Mouse (Mus musculus) retina, postnatal 7 days (tissue): ENCODE measurements around the gene Ccdc62.

ENCODE experiments used
- DNase-seq: peaks from one replicate; pipeline ENCODE4 v3.0.0-alpha.2; 2012; ENCODE audit warnings: low read depth, low spot score

Ccdc62 gene

GRCm38 (mm10) chr5:123935931-123936330 lies 5.5 kb downstream of the Ccdc62 start:
- no peak for DNase-seq

DNA sequence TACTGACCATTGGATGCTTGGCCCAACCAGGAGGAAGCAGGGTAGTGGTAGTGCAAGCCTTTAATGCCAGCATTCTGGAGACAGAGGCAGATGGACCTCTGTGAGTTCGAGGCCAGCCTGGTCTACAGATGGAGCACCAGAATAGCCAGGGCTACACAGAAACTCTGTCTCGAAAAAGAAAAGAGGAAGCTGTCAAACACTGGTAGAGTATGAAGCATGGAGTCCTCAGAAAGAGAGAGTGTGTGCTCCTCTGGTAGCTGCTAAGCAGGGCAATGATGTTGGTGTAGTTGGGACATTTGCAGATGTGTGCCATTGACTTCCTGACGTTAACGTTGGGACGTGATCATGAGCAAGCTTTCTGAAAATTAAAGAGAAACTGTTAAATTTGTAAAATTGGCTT lies 8.0 kb downstream of the Ccdc62 start:
- DNase-seq: no peak

DNA sequence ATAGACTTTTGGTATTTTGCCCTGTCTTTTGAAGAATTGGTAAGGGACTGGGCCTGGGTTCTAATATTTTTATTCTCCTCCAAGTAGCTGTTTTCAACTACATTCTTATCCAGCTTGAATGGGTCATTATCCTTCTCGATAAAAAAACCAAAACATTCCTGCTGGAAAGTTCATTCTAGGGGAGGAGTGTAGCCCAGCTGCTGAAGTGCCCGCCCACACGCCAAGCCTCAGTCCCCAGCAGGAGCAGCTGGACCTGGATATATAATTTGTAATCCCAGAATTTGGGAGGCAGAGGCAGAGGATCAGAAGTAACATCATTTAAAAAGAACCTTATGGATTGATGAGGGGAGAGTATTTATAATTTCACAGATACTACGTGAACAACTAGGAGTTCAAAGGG lies 16.1 kb downstream of the Ccdc62 start:
- DNase-seq: no peak

GRCm38 (mm10) chr5:123947041-123947761 lies 16.7 kb downstream of the Ccdc62 start:
- peak; percentile 60 for DNase-seq

DNA sequence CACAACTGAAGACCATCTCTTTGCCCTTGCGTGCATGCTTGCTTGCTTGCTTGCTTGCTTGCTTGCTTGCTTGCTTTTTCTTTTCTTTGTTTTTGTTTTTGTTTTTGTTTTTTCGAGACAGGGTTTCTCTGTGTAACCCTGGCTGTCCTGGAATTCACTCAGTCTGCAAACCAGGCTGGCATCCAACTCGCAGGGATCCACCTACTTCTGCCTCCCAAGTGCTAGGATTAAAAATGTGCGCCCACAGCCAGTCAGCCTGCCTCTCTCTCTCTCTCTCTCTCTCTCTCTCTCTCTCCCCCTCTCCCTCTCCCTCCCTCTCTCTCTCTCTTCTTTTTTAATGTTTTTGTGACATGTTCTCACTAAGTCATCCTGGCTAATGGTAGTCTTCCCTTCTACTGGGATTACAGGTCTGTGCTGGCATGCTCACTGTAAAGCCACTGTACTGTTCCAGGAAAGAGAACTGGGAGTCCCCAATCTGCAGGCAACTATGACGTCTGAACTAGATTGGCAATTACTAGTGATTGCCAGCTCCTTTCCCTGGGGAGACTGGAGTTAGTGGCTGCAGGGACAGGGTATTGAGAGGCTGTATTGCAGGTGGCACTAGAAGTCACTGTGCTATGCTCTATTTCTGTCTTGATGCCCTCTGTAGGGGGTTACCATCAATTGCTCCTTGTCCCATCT lies 22.0 kb downstream of the Ccdc62 start:
- DNase-seq: no peak

- no peak for DNase-seq
Measured at GRCm38 (mm10) chr5:123957213-123957612, 26.7 kb downstream of the Ccdc62 start.

DNA sequence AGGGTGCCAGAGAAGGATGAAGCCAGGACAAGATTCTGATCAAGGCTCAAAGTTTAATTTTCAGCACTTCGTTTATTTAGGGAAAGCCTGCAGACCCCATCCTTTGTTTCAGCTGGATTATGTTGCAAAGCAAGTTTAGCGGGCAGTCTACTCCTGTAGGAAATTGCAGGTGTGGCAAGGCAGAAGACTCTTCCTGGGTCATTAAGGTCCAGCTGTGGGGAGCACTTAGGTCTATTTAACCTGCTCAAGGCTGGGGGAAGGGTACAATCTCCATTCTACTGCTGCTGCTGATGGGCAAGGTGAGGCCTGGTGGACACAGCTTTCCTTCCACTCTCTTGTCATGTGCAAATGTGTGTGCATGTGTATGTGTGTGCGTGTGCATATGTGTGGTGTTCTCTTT lies 28.5 kb downstream of the Ccdc62 start:
- no peak for DNase-seq

DNA sequence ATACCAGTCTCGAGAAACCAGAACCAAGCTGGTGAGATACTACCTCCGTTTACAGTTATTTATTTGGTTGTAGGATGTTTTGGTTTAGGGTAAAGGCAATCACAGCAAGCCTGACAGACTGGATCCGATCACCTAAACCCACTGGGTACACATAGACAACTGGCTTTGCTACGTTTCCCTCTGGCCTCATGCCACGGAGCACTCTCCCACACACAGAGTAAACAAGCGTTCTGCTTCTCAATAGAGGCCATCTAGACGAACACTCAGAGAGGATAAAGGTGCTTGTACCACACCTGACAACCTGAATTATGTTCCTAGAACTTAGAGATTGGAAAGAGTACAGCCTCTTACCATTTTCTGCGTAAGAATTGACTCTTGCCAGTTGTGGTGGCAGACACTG lies 29.6 kb downstream of the Ccdc62 start:
- no peak for DNase-seq

DNA sequence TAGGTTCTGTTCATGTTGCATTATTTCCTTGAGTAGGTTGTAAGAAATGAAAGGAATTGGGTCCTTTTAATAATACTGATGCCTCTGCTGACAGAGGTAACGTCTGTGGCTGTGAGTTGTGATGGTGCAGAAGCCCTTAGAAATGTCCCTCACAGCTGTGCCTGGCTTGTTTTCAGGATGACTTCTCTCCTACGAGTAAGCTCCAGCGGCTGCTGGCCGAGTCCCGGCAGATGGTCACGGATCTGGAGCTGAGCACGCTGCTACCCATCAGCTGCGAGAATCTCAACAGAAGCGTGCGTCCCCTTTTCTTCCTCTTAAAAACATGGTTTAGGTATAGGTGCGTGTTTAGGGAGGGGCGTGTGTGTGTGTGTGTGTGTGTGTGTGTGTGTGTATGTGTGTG lies 30.6 kb downstream of the Ccdc62 start:
- DNase-seq: no peak

DNA sequence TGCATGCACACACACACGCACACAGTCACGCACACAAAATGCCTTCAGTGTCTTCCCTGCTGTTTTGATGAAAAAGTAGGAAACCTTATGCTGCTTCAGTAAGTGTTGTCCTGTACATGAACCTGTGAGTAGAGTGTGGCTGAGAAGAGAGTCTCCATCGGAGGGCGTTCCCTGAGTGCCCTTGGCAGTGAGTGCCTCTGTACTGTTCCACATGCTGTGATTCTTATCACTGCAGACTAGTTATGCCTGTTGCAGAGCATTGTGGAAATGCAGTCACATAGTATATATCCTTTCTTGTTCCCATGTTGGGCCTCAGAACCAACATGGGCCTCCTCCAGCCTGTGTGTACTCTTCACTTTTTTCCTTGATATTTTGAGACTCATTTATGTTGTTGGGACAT lies 33.7 kb downstream of the Ccdc62 start:
- no peak for DNase-seq

DNA sequence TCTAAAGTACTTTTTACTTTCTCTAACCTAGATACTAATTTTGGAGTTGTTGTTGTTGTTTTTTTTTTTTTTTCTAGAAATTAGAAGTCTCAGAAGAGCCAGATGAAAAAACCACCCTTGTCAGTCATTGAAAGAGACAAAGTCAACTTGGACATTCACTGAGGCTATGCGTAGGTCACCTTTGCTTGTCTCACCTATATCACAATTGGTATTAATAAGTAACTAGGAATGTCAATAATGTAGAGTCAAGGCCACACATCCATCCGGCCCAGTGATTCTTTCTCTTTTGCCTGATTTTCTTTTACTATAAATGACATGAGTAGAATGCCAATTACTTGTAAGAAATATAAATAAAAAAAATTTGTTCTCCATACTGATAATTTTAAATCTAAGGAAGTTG lies 36.3 kb downstream of the Ccdc62 start:
- DNase-seq: no peak

DNA sequence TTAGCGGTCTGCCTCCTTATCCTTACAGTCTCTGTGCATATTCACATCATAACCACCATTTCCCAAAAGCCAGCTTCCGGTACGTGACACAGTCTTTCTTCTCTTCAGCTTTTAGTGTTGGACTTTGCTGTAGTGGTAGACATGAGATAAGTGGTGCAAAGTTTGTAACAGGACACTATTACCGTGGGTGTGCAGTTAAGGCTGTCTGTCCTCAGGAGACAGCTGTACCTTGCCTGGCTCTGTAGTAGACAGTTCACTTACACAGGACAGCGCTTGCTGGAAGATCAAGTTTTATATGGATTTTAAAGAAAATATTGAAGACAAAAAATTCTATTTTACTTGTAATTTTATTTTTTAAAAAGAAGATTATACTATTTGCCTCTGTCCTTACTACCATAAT lies 38.0 kb downstream of the Ccdc62 start:
- no peak for DNase-seq

GRCm38 (mm10) chr5:123969216-123969615 lies 38.7 kb downstream of the Ccdc62 start:
- DNase-seq: no peak

GRCm38 (mm10) chr5:123970576-123970975 lies 40.1 kb downstream of the Ccdc62 start:
- no peak for DNase-seq

DNA sequence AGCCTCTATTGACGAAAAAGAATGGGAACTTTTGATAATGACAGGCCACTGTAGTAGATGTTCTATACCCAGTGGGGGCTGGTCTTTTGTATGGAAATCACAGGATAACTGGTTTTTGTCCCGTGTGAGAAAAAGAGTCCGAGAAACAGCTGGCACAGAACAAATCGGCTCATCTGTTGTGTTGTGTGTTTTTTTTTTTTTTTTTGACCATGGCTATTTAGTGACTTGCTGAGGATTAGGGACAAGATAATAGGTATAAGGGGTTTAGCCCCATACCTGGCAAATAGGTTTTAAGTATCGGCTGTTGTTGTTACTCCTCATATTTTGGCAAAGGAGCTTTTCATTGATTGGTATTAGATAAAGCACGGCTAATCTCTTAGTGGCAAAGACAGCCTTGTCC lies 42.0 kb downstream of the Ccdc62 start:
- DNase-seq: no peak

DNA sequence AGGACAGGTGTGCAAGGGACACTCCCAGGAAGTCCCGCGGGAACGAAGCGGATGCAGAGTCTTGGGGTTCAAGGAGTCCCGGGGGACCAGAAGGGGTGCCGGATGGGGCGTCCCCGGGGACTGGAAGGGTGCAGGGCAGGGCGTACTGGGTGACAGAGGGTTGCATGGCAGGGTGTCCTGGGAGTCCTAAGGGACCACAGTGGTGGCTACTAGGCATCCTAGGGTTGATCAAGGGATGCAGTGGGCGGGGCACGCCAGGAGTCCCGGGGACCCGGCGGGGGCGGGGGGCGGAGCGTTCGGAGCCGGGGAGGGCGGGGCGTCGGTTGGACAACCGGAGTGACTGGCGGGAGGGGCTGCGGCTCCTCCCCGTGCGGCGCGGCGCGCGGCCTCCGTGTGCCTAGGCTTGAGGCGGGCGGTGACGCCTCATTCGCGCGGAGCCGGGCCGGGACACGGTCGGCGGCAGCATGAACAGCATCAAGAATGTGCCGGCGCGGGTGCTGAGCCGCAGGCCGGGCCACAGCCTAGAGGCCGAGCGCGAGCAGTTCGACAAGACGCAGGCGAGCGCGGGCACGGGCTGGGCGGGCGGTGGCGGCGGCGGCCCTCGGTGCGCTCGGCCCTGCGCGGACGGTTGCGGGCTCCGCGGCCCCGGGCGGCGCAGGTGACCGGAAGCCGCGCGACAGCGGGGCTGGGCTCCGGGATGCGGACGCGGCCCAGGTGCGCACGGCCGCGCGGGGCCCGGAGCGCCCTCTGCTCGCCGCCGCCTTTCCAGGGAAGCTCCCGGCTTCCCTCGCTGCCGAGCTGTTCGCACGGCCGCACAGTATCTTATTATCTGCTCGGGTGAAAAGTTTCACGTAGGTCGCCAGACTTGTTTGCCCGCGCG lies 43.1 kb downstream of the Ccdc62 start, which contains the start of gene Hip1r:
Gene Hip1r (plus strand): TSS at position 330 of the 880 bp plus-strand sequence.
- peak; percentile 37 for DNase-seq

DNA sequence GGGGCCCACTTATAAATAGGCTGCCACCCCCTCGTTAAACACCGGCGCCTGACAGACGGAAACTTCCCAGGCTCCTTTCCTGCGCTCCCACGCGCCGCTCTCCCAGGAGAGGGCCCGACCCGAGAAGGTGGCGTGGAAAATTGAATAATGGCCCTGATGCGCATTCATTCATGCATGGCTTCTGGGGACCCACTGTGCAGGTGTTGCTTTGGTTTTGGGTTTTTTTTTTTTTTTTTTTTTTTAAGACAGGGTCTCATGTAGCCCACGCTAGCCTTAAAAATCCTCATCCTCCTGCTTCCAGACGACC lies 43.7 kb downstream of the Ccdc62 start:
- no peak for DNase-seq

GRCm38 (mm10) chr5:123974616-123975111 lies 44.2 kb downstream of the Ccdc62 start:
- no peak for DNase-seq

GRCm38 (mm10) chr5:123975668-123976180 lies 45.2 kb downstream of the Ccdc62 start:
- no peak for DNase-seq

- no peak for DNase-seq
Measured at GRCm38 (mm10) chr5:123977231-123977630, 46.8 kb downstream of the Ccdc62 start.

DNA sequence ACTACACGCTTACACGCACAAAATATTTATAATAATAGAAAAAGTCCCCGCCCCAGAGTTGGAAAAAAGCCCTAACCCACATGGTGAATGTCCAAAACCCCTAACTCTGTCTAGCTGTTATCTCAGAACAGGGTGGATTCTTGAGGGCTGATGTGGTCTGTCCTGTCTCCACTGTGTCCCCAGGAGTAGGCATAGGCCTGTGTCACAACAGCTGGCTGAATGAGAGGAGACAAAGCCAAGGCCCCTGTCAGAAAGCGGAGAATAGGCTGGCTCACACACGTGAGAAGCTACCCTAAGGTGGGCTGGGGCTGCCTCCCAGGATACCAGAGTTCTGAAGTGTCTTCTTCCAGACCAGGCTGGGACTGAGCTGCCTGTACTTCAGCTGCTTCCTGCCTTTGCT lies 47.7 kb downstream of the Ccdc62 start:
- no peak for DNase-seq
